Mouse (Mus musculus): ENCODE data around the gene Arrdc4.

Arrdc4 gene

GRCm38 (mm10) chr7:68748761-68749635 lies at the start of gene Arrdc4:
Arrdc4 (minus strand) TSS chr7:68749241.
- DNase-seq (ENCODE audit: extremely low spot score, low read depth, low spot score), result peak; percentile 95

GRCm38 (mm10) chr7:68795578-68795977 lies 46.5 kb upstream of the Arrdc4 start:
- DNase-seq (ENCODE audit: extremely low spot score, low read depth, low spot score), result no peak

- DNase-seq (ENCODE audit: extremely low spot score, low read depth, low spot score), result no peak
These were observed 39.7 kb upstream of the Arrdc4 start for GRCm38 (mm10) chr7:68788711-68789110.

GRCm38 (mm10) chr7:68771757-68772094 lies 22.7 kb upstream of the Arrdc4 start:
- DNase-seq (ENCODE audit: extremely low spot score, low read depth, low spot score), result no peak

GRCm38 (mm10) chr7:68770894-68771756 lies 22.1 kb upstream of the Arrdc4 start:
- no peak for DNase-seq (ENCODE audit: extremely low spot score, low read depth, low spot score)

- no peak for DNase-seq (ENCODE audit: extremely low spot score, low read depth, low spot score)
These were observed 16.9 kb upstream of the Arrdc4 start for GRCm38 (mm10) chr7:68765926-68766325.

GRCm38 (mm10) chr7:68759148-68759724 lies 10.2 kb upstream of the Arrdc4 start:
- DNase-seq (ENCODE audit: extremely low spot score, low read depth, low spot score), result no peak

GRCm38 (mm10) chr7:68756656-68757204 lies 7.7 kb upstream of the Arrdc4 start:
- no peak for DNase-seq (ENCODE audit: extremely low spot score, low read depth, low spot score)

- no peak for DNase-seq (ENCODE audit: extremely low spot score, low read depth, low spot score)
These were observed 878 bp upstream of the Arrdc4 start for GRCm38 (mm10) chr7:68749919-68750318.

GRCm38 (mm10) chr7:68748361-68748760 lies 680 bp downstream of the Arrdc4 start:
- DNase-seq (ENCODE audit: extremely low spot score, low read depth, low spot score), result no peak

- DNase-seq (ENCODE audit: extremely low spot score, low read depth, low spot score), result no peak
These were observed 4.4 kb downstream of the Arrdc4 start for GRCm38 (mm10) chr7:68744616-68745015.

GRCm38 (mm10) chr7:68744206-68744605 lies 4.8 kb downstream of the Arrdc4 start:
- no peak for DNase-seq (ENCODE audit: extremely low spot score, low read depth, low spot score)

- no peak for DNase-seq (ENCODE audit: extremely low spot score, low read depth, low spot score)
These were observed 8.3 kb downstream of the Arrdc4 start for GRCm38 (mm10) chr7:68740763-68741162.

- no peak for DNase-seq (ENCODE audit: extremely low spot score, low read depth, low spot score)
These were observed 10.2 kb downstream of the Arrdc4 start for GRCm38 (mm10) chr7:68738676-68739399.

- no peak for DNase-seq (ENCODE audit: extremely low spot score, low read depth, low spot score)
These were observed 22.7 kb downstream of the Arrdc4 start for GRCm38 (mm10) chr7:68726380-68726779.

GRCm38 (mm10) chr7:68724711-68725110 lies 24.3 kb downstream of the Arrdc4 start:
- DNase-seq (ENCODE audit: extremely low spot score, low read depth, low spot score), result no peak

- DNase-seq (ENCODE audit: extremely low spot score, low read depth, low spot score), result no peak
These were observed 27.5 kb downstream of the Arrdc4 start for GRCm38 (mm10) chr7:68721520-68721919.

- no peak for DNase-seq (ENCODE audit: extremely low spot score, low read depth, low spot score)
These were observed 31.1 kb downstream of the Arrdc4 start for GRCm38 (mm10) chr7:68717988-68718387.

GRCm38 (mm10) chr7:68717498-68717897 lies 31.5 kb downstream of the Arrdc4 start:
- no peak for DNase-seq (ENCODE audit: extremely low spot score, low read depth, low spot score)

GRCm38 (mm10) chr7:68716926-68717325 lies 32.1 kb downstream of the Arrdc4 start:
- DNase-seq (ENCODE audit: extremely low spot score, low read depth, low spot score), result no peak

GRCm38 (mm10) chr7:68712928-68713327 lies 36.1 kb downstream of the Arrdc4 start:
- DNase-seq (ENCODE audit: extremely low spot score, low read depth, low spot score), result no peak
